Mouse (Mus musculus) C2C12 (cell line): ENCODE data around the gene Tm6sf1.

ENCODE experiments used
- CEBPB ChIP-seq: IDR thresholded peaks from one replicate; pipeline ENCODE4 v1.6.1; 2011; ENCODE audit warnings: low read depth, mild to moderate bottlenecking, control low read depth, moderate library complexity
- CTCF ChIP-seq: IDR thresholded peaks from one replicate; pipeline ENCODE4 v1.5.1; 2011; ENCODE audit not compliant: control insufficient read depth, insufficient read depth, insufficient read length
- MAX ChIP-seq: IDR thresholded peaks from one replicate; pipeline ENCODE4 v1.6.1; 2011; ENCODE audit warnings: mild to moderate bottlenecking, control low read depth
- MYOD1 ChIP-seq: IDR thresholded peaks from one replicate; pipeline ENCODE4 v1.6.1; 2011; ENCODE audit warnings: low read depth; ENCODE audit not compliant: control insufficient read depth, insufficient read length
- MYOG ChIP-seq: IDR thresholded peaks from one replicate; pipeline ENCODE4 v1.6.1; 2011; ENCODE audit not compliant: control insufficient read depth, insufficient read length; ENCODE audit errors: extremely low read depth
- USF1 ChIP-seq: IDR thresholded peaks from one replicate; pipeline ENCODE4 v1.6.1; 2011; ENCODE audit warnings: low read depth, mild to moderate bottlenecking, control low read depth, moderate library complexity

DNA sequence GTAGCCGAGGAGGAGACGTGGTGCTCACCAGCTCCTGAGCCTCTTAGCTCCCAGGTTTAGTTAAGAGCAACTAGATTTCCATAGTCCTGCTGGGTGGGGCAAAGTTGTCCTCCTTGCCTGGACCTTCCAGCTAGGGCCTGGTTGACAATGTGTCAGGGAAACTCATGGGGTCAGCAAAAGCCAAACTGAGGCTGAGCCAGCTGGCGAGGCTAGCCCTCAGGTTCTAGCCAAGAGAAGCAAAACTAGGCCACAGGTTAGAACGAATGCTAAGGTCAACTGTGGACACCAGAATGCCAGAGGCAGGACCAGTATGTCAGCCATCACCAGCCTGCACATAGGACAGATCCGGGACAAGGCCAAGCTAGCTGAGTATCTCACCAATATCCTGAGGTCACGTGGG is 17.4 kb upstream of the Tm6sf1 start:
- TF ChIP-seq CTCF, result no peak
- TF ChIP-seq USF1, result no peak
- no peak for TF ChIP-seq MAX
- TF ChIP-seq CEBPB, result no peak
- no peak for TF ChIP-seq MYOG
- TF ChIP-seq MYOD1, result no peak
